Mouse (Mus musculus) frontal cortex, postnatal 25 days (tissue): ENCODE measurements at regions not wholly inside any gene's neighbourhood (a gene's known extent, or its start where the extent isn't known, plus 50 kb on each side); places are given as distances from the start of the nearest gene placed in this dataset.

Experiments
- DNase-seq, 2 experiments: peaks; one replicate each; pipeline ENCODE4 v3.0.0; 2022; ENCODE audit warnings: low spot score in 2 of 2

- no peak for DNase-seq
Observed at GRCm38 (mm10) chr19:59646231-59646630, 188.1 kb downstream of the Emx2 start.

GRCm38 (mm10) chr19:59646656-59647055 is 188.5 kb downstream of the Emx2 start:
- DNase-seq, result no peak

- no peak for DNase-seq
Observed at GRCm38 (mm10) chr19:59649421-59649820, 191.2 kb downstream of the Emx2 start.

- no peak for DNase-seq
Observed at GRCm38 (mm10) chr19:59650611-59651329, 192.6 kb downstream of the Emx2 start.

- no peak for DNase-seq
Observed at GRCm38 (mm10) chr19:59653631-59654367, 195.6 kb downstream of the Emx2 start.

GRCm38 (mm10) chr19:59655321-59655720 is 197.1 kb downstream of the Emx2 start:
- DNase-seq, result no peak

GRCm38 (mm10) chr19:59669793-59670192 is 211.6 kb downstream of the Emx2 start:
- DNase-seq, result no peak

GRCm38 (mm10) chr19:59673537-59673936 is 215.4 kb downstream of the Emx2 start:
- DNase-seq, result no peak

GRCm38 (mm10) chr19:59679191-59679590 is 221.0 kb downstream of the Emx2 start:
- DNase-seq, result no peak

GRCm38 (mm10) chr19:59680356-59680755 is 222.2 kb downstream of the Emx2 start:
- no peak for DNase-seq

- no peak for DNase-seq
Observed at GRCm38 (mm10) chr19:59684292-59684691, 226.1 kb downstream of the Emx2 start.

GRCm38 (mm10) chr19:59685826-59686717 is 227.9 kb downstream of the Emx2 start:
- DNase-seq, result no peak

GRCm38 (mm10) chr19:59687206-59687605 is 229.0 kb downstream of the Emx2 start:
- no peak for DNase-seq

- DNase-seq, result no peak
Observed at GRCm38 (mm10) chr19:59687681-59688080, 229.5 kb downstream of the Emx2 start.

- DNase-seq, result no peak
Observed at GRCm38 (mm10) chr19:59691541-59692096, 233.4 kb downstream of the Emx2 start.

- DNase-seq, result peak; percentile 5 to 8
Observed at GRCm38 (mm10) chr19:59697628-59698027, 239.5 kb downstream of the Emx2 start.

GRCm38 (mm10) chr19:59700187-59700586 is 242.0 kb downstream of the Emx2 start:
- no peak for DNase-seq

- no peak for DNase-seq
Observed at GRCm38 (mm10) chr19:59707106-59707505, 236.3 kb downstream of the Rab11fip2 start.

- no peak for DNase-seq
Observed at GRCm38 (mm10) chr19:59709180-59709579, 234.3 kb downstream of the Rab11fip2 start.

- DNase-seq, result no peak
Observed at GRCm38 (mm10) chr19:59715086-59715485, 228.4 kb downstream of the Rab11fip2 start.

GRCm38 (mm10) chr19:59717813-59718483 is 225.5 kb downstream of the Rab11fip2 start:
- no peak for DNase-seq
